Comparison of ENCODE assay signal across 15 mouse cellular contexts in the genomic region with DNA sequence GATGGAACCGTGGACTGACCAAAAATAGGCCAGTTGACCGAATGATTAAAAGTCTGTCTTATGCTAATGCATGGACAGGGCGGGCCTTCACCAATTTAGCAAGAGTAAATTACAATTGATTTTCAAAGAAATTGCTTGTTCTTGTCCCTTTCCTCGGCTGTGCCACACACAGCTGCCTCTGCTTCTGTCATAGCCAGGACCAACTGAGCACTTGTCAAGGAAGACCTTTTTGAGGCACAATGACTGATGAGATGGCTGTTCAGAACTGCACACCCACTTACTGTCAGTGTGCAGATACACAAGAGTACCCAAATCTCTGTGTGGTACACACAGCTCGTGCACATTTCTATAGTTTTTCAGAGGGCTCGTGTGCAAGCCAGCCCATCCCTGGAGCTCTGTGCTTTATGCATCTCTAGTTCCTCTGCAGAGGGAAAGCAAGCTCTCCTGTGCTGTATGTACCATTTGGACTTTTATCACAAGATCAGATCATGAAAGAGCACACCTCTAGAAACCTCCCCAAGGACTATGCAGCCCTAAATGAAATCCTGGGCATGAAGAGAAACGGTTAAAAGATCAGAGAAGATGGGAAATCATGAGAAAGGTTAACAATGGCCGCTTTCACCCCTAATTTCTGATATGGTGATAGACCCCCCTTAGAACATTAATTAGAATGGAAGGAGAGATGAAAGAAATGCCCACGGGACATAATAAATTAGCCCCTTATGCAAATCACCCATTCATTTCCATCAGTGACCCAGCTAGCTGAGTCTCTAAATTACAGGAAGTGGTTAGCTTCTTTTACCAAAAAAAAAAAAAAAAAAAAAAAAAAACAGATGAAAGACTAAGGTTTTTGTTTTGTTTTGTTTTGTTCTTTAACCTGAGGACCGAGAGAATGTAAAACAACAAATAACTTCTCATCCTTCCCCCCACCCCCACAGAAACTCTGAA. TPM values are rescaled to one million over a fixed set of nuclear protein-coding genes. Genes with fewer than 3 reads are reported as not detected.
DNase-seq lines count a peak whose midpoint lies in the region; ATAC-seq and TF ChIP-seq lines count a peak whose summit lies in the region.
"Had no signal": no experiment of that assay in that cellular context is flagged by ENCODE, and none has a peak within 500 bp of the region (broad histone marks: within the 10 kb centered on the region; RNA-seq: fewer than 3 reads in every experiment).

No protein-coding gene starts in this region.

- no peaks in the 10 kb centered on the region for H3K27me3 ChIP-seq in hindbrain, embryonic 11.5 days (ENCODE audit: control insufficient read depth, insufficient read depth, low read length)
- no peaks in the 10 kb centered on the region for H3K27me3 ChIP-seq in hindbrain, postnatal 0 days (ENCODE audit: insufficient read depth, low read length)
- H3K27me3 ChIP-seq: liver, embryonic 15.5 days had no signal

- H3K4me2 ChIP-seq in hindbrain, embryonic 11.5 days (replicated peaks; ENCODE audit: low read depth, low read length) = no peak overlapping the region
- H3K4me2 ChIP-seq in hindbrain, postnatal 0 days (ENCODE audit: low read depth, low read length) = no peak overlapping the region
- H3K4me2 ChIP-seq: embryonic facial prominence, embryonic 12.5 days; liver, embryonic 15.5 days had no signal

- no peaks in the 10 kb centered on the region for H3K4me1 ChIP-seq in hindbrain, embryonic 11.5 days (replicated peaks; ENCODE audit: control insufficient read depth, insufficient read depth, low read length)
- no peaks in the 10 kb centered on the region for H3K4me1 ChIP-seq in hindbrain, postnatal 0 days (ENCODE audit: insufficient read depth, low read length)

- no peak overlapping the region for H3K4me3 ChIP-seq in hindbrain, embryonic 11.5 days (ENCODE audit: low read depth, low read length)
- no peak overlapping the region for H3K4me3 ChIP-seq in hindbrain, postnatal 0 days (ENCODE audit: low read length)
- H3K4me3 ChIP-seq: embryonic facial prominence, embryonic 12.5 days; limb, embryonic 10.5 days; liver, embryonic 15.5 days had no signal

- no peak overlapping the region for H3K9ac ChIP-seq in hindbrain, embryonic 11.5 days (ENCODE audit: low read depth, low read length)
- H3K9ac ChIP-seq in hindbrain, postnatal 0 days (replicated peaks; ENCODE audit: low read length) = no peak overlapping the region
- H3K9ac ChIP-seq: embryonic facial prominence, embryonic 12.5 days; liver, embryonic 15.5 days had no signal

- H3K27ac ChIP-seq in hindbrain, embryonic 11.5 days (ENCODE audit: low read depth, low read length) = peak overlapping the region; percentile 34
- H3K27ac ChIP-seq in hindbrain, postnatal 0 days = no peak overlapping the region
- H3K27ac ChIP-seq: embryonic facial prominence, embryonic 12.5 days; limb, embryonic 10.5 days; liver, embryonic 15.5 days had no signal

- peak; percentile 27 for DNase-seq in hindbrain, embryonic 11.5 days (ENCODE audit: low spot score)
- DNase-seq in hindbrain, postnatal 0 days (ENCODE audit: low spot score) = no peak
- DNase-seq in A20 (ENCODE audit: low read depth, low spot score) = peak; percentile 18
- no peak for DNase-seq in right cerebral cortex, postnatal 4 days
- DNase-seq in kidney, adult 8-10 months = no peak
- DNase-seq in Muller cell, postnatal 12 days (ENCODE audit: inconsistent ontology term) = no peak
- DNase-seq: cerebellum, postnatal 14 days; heart, adult 18-20 months; lung, postnatal 14 days; right cerebral cortex, postnatal 25 days had no signal

- H3K36me3 ChIP-seq in hindbrain, embryonic 11.5 days (ENCODE audit: control insufficient read depth, insufficient read depth, low read length) = no peaks in the 10 kb centered on the region
- no peaks in the 10 kb centered on the region for H3K36me3 ChIP-seq in hindbrain, postnatal 0 days (ENCODE audit: insufficient read depth, low read length)
- H3K36me3 ChIP-seq: embryonic facial prominence, embryonic 12.5 days; limb, embryonic 10.5 days; liver, embryonic 15.5 days had no signal

- H3K9me3 ChIP-seq in hindbrain, embryonic 11.5 days (ENCODE audit: control insufficient read depth, low read length) = no peaks in the 10 kb centered on the region
- no peaks in the 10 kb centered on the region for H3K9me3 ChIP-seq in hindbrain, postnatal 0 days (ENCODE audit: low read length)
- H3K9me3 ChIP-seq: embryonic facial prominence, embryonic 12.5 days; limb, embryonic 10.5 days; liver, embryonic 15.5 days had no signal

- no peak for TF ChIP-seq CTCF in hindbrain, postnatal 0 days (IDR thresholded peaks at IDR 0.05; ENCODE audit: low read depth)

- 57% methylated on average over 10 of the region's 10 CpGs for WGBS in hindbrain, embryonic 11.5 days
- 45% methylated on average over 10 of the region's 10 CpGs for WGBS in hindbrain, postnatal 0 days

- peak; percentile 59 for ATAC-seq in hindbrain, embryonic 11.5 days (ENCODE audit: low FRiP score)
- ATAC-seq in hindbrain, postnatal 0 days = no peak
- peak; percentile 85 for ATAC-seq in activated CD4-positive, CD25-positive, alpha-beta regulatory T cell, adult 4 months
- ATAC-seq in inflammation-experienced regulatory T-cells, adult 6 months = peak; percentile 82

RNA-seq across cellular contexts. Expression of a gene that starts 12.7 kb away (rescaled TPM):
- polyA plus RNA-seq in hindbrain, embryonic 11.5 days (2014; fragmentation: Nextera tagmentation; extraction: Ambion mirVana) = 30.6 and 42.2 TPM in 2 replicates
- total RNA-seq in hindbrain, postnatal 0 days (2014; rRNA removed) = 59.8 and 63.9 TPM in 2 replicates
- 31.4 and 32.3 TPM in 2 replicates for polyA plus RNA-seq in hindbrain, postnatal 0 days (2015; fragmentation: Nextera tagmentation; extraction: Ambion mirVana)
- polyA plus RNA-seq in activated CD4-positive, CD25-positive, alpha-beta regulatory T cell, adult 4 months (2017; shearing (Covaris generic)) = under 1 TPM; 0.22 to 0.44 TPM
- 1 to 10 TPM in 1 of 3 experiments, under 1 TPM in 2; 0.15 to 1.8 (median 0.63) TPM for polyA plus RNA-seq in inflammation-experienced regulatory T-cells, adult 6 months (2017; shearing (Covaris generic))

Comparison
In these comparisons a context has a peak if more than half of its experiments do, and no peak if none do; other contexts are left out.
1. DNase-seq: peak in hindbrain, embryonic 11.5 days (single experiment) and A20 (single experiment); none in hindbrain, postnatal 0 days (single experiment), right cerebral cortex, postnatal 4 days (single experiment), kidney, adult 8-10 months (0 of 2) and Muller cell, postnatal 12 days (single experiment).
2. RNA of a gene that starts 12.7 kb away (polyA plus RNA-seq): 31.4 to 32.3 TPM in hindbrain, postnatal 0 days and 30.6 to 42.2 TPM in hindbrain, embryonic 11.5 days; 0.15 to 1.8 TPM in inflammation-experienced regulatory T-cells, adult 6 months and 0.22 to 0.44 TPM in activated CD4-positive, CD25-positive, alpha-beta regulatory T cell, adult 4 months; every median in the first group is over 10 times any median in the second.